Mouse (Mus musculus) gastrocnemius, adult 2 months (tissue): Measurements from ENCODE around the gene Gm15517. TPM values are rescaled to one million over a fixed set of nuclear protein-coding genes. Genes with fewer than 3 reads are reported as not detected.

ENCODE experiments used
- DNase-seq: peaks from one replicate; pipeline ENCODE4 v3.0.0; 2022
- H3K27ac ChIP-seq: fragments of 200-600 bp; 2 replicates; pipeline ENCODE4 v1.8.1; 2022; ENCODE audit warnings: mild to moderate bottlenecking
- H3K4me3 ChIP-seq: fragments of 200-600 bp; 2 replicates; pipeline ENCODE4 v1.8.1; 2022; ENCODE audit warnings: mild to moderate bottlenecking, moderate library complexity
- CTCF ChIP-seq: fragments of 200-600 bp; IDR thresholded peaks from 2 replicates; pipeline ENCODE4 v1.8.1; 2022; ENCODE audit warnings: antibody characterized with exemption, mild to moderate bottlenecking, moderate library complexity
- intact Hi-C: fragments of 180-260 bp; cut with DNase I; formaldehyde crosslinking; loops from one replicate; pipeline ENCODE4 v1.15.1; 2025
- total RNA-seq, 2 experiments: library from RNA; stranded (reverse); gene quantifications; 2 replicates each; pipeline ENCODE4 v1.2.3; 2021

Gm15517 gene
- total RNA-seq, 2 experiments from 2014 or later = not detected

DNA sequence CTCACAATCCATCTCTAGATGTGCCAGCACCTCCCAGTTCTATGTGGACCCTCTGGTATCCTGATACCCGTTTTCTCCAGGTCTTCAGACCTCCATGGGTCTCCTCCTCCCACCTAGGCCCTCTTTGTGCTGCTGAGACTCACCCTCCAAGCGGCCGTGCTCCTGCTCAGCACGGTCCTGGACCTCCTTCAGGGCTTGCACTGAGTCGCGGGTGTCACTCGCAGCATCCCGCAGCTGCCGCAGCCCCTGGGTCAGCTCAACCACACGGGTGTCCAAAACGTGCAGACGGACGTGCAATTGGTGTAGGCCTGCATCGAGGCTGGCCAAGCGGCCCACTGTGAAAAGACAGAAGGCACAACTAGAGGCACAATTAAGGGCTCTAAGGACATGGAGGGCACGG, 44.4 kb downstream of the Gm15517 start:
- Histone ChIP-seq H3K4me3 (peak overlapping the region; percentile 82), H3K27ac (peak overlapping the region; percentile 97)
- no peak for TF ChIP-seq CTCF
- intact Hi-C loops = loop anchor here (2.0 to 5.0 kb wide), 2 partner anchors 43 to 55 kb away; partner anchors contain the start of gene Gm15517
- no peak for DNase-seq

DNA sequence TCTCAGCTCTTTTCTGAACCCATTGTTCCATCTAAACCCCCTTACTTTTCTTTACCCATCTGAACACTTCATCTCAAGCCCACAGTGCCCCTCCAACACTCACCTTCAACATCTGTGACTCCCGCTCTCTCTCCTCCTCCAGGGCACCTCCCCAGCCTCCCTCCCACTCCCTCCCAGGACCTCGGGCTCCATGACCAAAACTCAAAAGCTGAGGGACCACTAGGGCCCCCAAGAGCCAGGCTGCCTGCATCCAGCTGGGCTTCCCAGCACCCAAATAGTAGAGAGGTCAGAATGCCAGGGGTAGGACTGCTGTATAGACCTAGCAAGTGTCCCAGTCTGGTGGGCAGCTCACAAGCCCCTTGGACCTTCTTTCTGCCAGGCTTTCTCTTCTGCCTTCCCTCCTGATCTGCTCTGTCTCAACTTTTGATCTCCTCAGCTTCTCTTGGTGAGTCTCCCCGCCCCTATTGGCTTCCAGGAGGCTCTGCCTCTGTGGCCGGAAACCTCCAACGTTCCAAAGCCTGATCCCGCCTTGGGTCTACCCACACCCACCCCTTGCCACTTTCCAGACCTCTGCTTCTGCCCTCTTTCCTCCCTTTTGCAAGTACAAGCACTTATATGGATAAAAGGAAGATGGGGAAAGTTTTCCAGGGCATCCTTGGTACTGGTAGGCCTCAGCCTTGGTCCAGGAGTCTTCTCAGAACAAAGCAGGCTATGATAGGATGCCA, 45.4 kb downstream of the Gm15517 start, which contains the start of gene Clec11a:
Clec11a (minus strand) TSS at position 387 of the 725 bp plus-strand sequence.
- DNase-seq = peak; percentile 46
- intact Hi-C loops = loop anchor here (5.0 kb wide), 1 partner anchor 44 kb away; the partner anchor contains the start of gene Gm15517

DNA sequence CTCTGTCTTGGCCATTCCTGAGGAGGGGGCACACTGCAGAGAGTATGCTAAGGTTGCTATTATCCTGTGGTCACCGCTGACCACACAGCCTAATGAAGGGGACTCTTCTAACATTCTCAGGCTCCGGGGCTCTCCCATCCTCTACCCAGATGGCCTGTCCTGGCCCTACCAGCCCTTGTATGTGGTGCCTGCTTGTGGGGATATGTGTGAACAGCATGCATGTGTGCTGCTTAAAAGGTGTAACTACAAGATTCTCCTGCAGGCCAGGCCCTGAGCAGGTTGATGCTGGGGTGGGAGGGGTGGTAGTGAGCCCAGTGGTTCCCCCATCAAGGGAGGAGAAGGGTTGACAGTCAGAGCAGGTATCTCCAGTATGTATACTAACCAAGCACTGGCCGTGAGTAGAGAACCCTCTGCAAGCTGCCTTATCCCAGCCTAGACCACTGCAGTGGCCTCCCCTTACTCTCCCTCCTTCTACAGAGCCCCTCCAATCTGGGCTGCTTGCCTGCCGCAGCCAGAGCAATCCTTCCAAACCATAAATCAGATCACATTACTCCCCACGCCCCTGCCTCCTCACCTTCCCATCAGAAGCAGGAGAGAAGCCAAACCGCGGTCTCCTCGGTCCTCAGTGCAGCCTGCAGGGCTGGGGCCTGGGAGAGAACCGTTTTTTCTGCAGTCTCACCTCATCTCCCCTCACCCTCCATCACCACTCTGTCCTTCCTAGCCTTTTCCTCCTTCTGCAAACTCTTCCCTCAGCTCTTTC, 46.2 kb downstream of the Gm15517 start:
- Histone ChIP-seq H3K27ac (peak overlapping the region; percentile 97; the same call in 1 of the 2 replicates), H3K4me3 (no peak overlapping the region)
- no peak for DNase-seq
- TF ChIP-seq CTCF = no peak
- intact Hi-C loops = loop anchor here (5.0 kb wide), 1 partner anchor 45 kb away; the partner anchor contains the start of gene Gm15517

More for the DNA sequence above, 45.4 kb downstream of the Gm15517 start, which contains the start of gene Clec11a:
- TF ChIP-seq CTCF = no peak
- Histone ChIP-seq H3K27ac (peak within 1 kb of the TSS; percentile 97), H3K4me3 (peak within 1 kb of the TSS; percentile 82)

DNA sequence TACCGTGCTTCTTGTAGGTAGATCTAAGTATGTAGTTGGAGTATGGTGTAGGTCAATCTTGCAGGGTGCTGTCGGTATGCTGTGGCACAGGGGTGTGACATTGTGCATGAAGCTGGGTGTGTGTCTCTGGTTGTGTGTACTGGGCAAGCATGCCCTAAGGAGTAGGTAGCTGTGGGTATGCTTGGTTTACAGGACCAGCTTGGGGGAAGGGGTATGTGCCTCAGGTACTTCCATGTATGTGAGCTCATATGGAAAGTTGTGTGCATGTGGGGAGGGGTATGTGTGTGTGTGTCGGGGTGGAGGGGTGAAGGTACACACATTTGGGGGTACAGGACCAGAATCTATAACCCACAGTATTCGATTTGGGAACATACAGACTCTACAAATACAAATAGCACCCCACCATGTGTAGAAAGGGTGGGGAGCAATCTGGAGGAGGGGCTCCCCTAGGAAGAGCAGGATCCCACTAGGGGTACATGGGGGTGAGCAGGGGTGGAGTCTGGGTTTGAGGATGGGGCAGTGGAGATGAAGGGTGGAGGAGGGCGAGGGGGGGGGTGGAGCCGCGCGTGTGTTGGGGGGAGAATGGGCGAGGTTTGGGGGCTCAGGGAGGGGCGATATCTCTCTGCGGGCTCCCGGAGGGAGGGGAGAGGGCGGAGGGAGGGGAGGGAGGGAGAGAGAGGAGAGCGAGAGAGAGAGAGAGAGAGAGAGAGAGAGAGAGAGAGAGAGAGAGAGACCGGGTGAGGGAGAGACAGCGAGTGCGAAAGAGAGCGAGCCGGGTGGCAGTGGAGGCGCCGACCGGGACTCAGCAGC, 48.4 kb downstream of the Gm15517 start, which contains the start of gene Shank1:
Shank1 (plus strand) TSS at position 779 of the 810 bp plus-strand sequence.
- no peak for DNase-seq
- Histone ChIP-seq H3K4me3 (peak within 1 kb of the TSS; percentile 69), H3K27ac (no peak within 1 kb of the TSS)
- intact Hi-C loops = loop anchor here (5.0 kb wide), 1 partner anchor 47 kb away; the partner anchor contains the start of gene Gm15517
- TF ChIP-seq CTCF = no peak

DNA sequence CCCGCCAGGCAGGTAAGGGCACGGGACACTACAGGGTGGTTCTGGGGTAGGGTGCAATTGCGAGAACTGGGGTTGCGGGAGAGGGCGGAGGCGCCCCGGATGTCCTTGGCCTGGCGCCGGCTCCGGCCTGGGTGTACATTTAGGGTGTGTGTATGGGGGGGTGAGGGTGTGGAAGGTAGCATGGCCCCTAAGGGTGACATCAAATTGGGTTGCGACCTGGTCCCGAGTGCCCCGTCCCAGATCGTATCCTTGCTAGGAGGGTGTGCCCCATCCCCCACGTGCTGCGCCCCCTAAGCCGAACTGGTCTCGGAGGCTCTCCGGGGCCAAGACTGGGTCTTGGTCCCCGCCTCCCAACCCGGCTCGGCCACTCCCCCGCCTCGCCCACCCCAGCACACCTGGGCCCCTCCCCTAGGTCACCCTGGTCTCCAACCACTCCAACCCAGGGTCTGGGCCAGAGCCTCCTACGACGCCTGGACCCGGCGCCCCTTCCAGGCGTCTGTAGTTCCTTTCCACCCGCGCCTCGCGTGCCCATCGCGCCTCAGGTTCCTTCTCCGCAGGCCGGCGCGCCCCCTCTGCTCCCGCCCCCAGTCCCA, 49.1 kb downstream of the Gm15517 start:
- no peak overlapping the region for H3K27ac ChIP-seq
- peak overlapping the region; percentile 69 for H3K4me3 ChIP-seq
- DNase-seq = no peak
- intact Hi-C loops = no loop called here
- TF ChIP-seq CTCF = no peak

DNA sequence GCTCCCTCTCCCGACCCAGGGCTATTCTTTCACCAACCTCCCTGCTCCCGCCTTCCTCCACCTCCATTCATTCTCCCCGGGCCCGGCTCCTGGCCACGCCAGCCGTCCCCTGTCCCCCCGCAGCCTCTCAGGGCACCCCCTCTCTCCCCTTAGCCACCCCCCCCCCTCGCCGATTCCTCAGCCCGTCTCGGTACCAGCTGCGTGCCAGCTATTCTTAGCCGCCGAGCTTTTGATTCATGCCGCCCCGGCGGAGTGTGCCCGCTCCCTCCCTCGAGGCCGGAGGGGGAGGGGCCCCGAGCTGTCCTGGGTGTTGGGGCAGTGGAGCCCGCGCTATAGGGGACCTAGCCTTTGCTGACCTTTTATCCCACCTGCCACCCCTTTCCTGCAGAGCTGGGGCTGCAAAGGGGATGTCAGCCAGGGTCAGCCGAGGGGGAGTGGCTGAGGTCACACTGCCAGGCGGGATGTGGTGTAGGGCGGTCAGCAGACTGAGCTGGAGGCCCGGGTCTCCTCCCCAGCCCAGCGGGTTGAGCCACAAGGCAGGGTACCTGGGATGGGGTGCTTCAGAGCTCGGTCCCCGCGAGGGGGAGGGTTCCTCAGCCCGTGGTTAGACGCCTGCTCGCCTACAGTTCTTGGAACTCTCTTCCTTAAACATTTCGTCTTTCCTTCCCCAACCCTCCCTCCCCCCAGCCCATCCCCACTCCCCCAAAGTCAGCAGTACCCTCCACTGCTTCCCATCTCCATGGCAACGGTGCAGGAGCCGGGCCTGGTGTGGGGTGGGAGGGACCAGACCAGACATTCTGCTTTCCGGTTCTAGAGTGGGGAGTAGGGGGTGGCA, 49.8 kb downstream of the Gm15517 start:
- no peak for TF ChIP-seq CTCF
- no peak overlapping the region for H3K27ac ChIP-seq
- peak overlapping the region; percentile 69 for H3K4me3 ChIP-seq
- DNase-seq = peak; percentile 61
- intact Hi-C loops = no loop called here

Other genes with a start within 250 kb of the Gm15517 start
- 1 to 10 TPM in 1 of 2 experiments, under 1 TPM in 1; 0.51 to 1.0 TPM for gene Klk1b26, start 249.3 kb upstream of the Gm15517 start, total RNA-seq
- gene Klk1b27, start 209.2 kb upstream of the Gm15517 start, total RNA-seq = not detected
- not detected for gene Klk1b21, start 159.1 kb upstream of the Gm15517 start, total RNA-seq
- gene Klk1b22, start 148.8 kb upstream of the Gm15517 start, total RNA-seq = not detected
- not detected for gene Klk1b16, start 124.7 kb upstream of the Gm15517 start, total RNA-seq
- gene Klk1b24, start 73.2 kb upstream of the Gm15517 start, total RNA-seq = not detected
- not detected for gene Klk1b3, start 63.3 kb upstream of the Gm15517 start, total RNA-seq
- gene Klk1b4, start 54.0 kb upstream of the Gm15517 start, total RNA-seq = not detected
- gene Klk1b5, start 45.5 kb upstream of the Gm15517 start, total RNA-seq = not detected
- not detected for gene Klk1, start 36.1 kb upstream of the Gm15517 start, total RNA-seq
- gene Gm36864, start 25.3 kb upstream of the Gm15517 start, total RNA-seq = not detected
- gene 1700028J19Rik, start 14.8 kb upstream of the Gm15517 start, total RNA-seq = not detected
- 1 to 10 TPM; 6.1 to 8.2 TPM for gene 2410002F23Rik, start 14.7 kb upstream of the Gm15517 start, total RNA-seq
- not detected for gene Acp4, start 4.1 kb upstream of the Gm15517 start, total RNA-seq
- 1 to 10 TPM in 1 of 2 experiments, under 1 TPM in 1; 0.59 to 2.2 TPM for gene Clec11a, start 45.5 kb downstream of the Gm15517 start, total RNA-seq
- under 1 TPM; 0.31 to 0.59 TPM for gene Shank1, start 48.8 kb downstream of the Gm15517 start, total RNA-seq
- gene Syt3, start 122.7 kb downstream of the Gm15517 start, total RNA-seq = 1 to 10 TPM; 2.3 to 3.6 TPM
- gene 1700008O03Rik, start 124.4 kb downstream of the Gm15517 start, total RNA-seq = not detected
- not detected for gene Lrrc4b, start 167.6 kb downstream of the Gm15517 start, total RNA-seq
- gene Aspdh, start 203.9 kb downstream of the Gm15517 start, total RNA-seq = not detected
- 10 to 100 TPM; 51.0 to 57.0 TPM for gene Josd2, start 206.5 kb downstream of the Gm15517 start, total RNA-seq
- gene Emc10, start 235.1 kb downstream of the Gm15517 start, total RNA-seq = 10 to 100 TPM; 43.6 to 52.2 TPM
- 1 to 10 TPM; 2.4 to 5.5 TPM for gene Fam71e1, start 235.1 kb downstream of the Gm15517 start, total RNA-seq